Mouse (Mus musculus): ENCODE measurements around the gene Vps53. TPM values are rescaled to one million over a fixed set of nuclear protein-coding genes. Genes with fewer than 3 reads are reported as not detected.
A peak's percentile ranks its signal among the peaks of the same experiment; 100 is the strongest.

Vps53 gene
- polyA plus RNA-seq, 1 experiment from 2014 or later: 36.9 TPM

DNA sequence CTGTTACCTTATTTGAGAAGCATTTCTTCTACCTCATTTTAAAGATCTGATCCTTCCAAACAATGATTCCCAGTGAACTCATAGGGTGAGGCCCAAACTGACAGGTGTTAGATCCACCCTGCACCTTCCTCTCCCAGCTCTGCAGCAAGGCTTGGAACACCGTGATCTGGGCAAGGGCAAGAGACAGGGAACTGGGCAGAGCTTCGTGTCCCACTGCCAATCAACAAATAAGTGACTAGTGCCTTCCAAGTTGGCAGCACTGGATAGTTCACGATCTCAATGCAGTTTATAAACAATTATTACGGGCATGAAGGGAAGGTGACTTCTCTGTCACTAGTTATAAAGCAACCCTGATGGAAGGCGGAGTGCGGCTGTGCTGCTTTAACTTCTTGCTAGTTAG lies 109.6 kb downstream of the Vps53 start:
- Histone ChIP-seq H3K9me3 (no peaks in the 10 kb centered on the region), H3K27me3 (no peaks in the 10 kb centered on the region), H3K4me1 (peaks cover 17% of the 10 kb centered on the region), H3K4me3 (no peak overlapping the region), H3K36me3 (no peaks in the 10 kb centered on the region), H3K4me2 (no peak overlapping the region), H3K27ac (no peak overlapping the region), H3K9ac (no peak overlapping the region)
- 64% methylated on average over 6 of the region's 6 CpGs for WGBS
- ATAC-seq (ENCODE audit: borderline replicate concordance, extremely low read depth, low FRiP score, low TSS enrichment): no peak

- WGBS: 80% methylated on average over 15 of the region's 15 CpGs
- no peaks in the 10 kb centered on the region for H3K9me3 ChIP-seq
- no peak overlapping the region for H3K4me3 ChIP-seq
- no peak for ATAC-seq (ENCODE audit: borderline replicate concordance, extremely low read depth, low FRiP score, low TSS enrichment)
- H3K9ac ChIP-seq: no peak overlapping the region
- H3K27ac ChIP-seq: no peak overlapping the region
- H3K36me3 ChIP-seq: no peaks in the 10 kb centered on the region
- H3K4me1 ChIP-seq: no peaks in the 10 kb centered on the region
- no peak overlapping the region for H3K4me2 ChIP-seq
- no peaks in the 10 kb centered on the region for H3K27me3 ChIP-seq
Observed at GRCm38 (mm10) chr11:76066563-76067156, 112.8 kb downstream of the Vps53 start.

DNA sequence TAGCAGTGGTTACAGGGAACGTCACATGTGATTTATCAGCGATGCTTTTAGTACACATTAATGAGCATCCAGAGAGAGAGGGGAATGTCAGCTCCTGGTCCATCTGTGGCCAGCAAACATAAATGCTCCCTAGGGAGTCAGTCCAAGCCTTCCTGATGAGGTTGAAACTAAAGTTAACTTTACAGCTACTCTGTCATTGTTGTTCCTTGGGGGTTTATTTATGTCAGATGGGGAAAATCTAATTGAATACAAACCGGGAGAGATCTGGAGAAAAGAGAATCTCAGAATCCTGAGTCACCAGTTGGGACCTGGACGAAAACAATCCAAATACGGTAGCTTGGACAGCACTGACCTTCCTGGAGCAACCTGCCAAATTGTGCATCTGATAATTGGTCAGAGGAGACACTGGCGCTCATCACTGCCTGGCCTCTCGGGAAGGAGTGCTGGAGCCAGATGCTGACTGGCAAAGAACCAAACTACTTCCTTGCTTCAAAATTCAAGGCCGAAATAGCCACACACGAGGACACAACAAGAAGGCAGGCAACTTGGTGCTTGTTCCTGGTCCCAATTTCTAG lies 113.8 kb downstream of the Vps53 start:
- H3K36me3 ChIP-seq: 0 out of 2 replicates have a peak, but pooled peaks cover 5% of the 10 kb centered on the region
- H3K27ac ChIP-seq: no peak overlapping the region
- 60% methylated on average over 9 of the region's 9 CpGs for WGBS
- H3K9ac ChIP-seq: no peak overlapping the region
- no peak overlapping the region for H3K4me2 ChIP-seq
- no peak overlapping the region for H3K4me3 ChIP-seq
- H3K27me3 ChIP-seq: no peaks in the 10 kb centered on the region
- H3K4me1 ChIP-seq: peaks cover 3% of the 10 kb centered on the region; the same call in 1 of the 2 replicates
- no peaks in the 10 kb centered on the region for H3K9me3 ChIP-seq
- ATAC-seq (ENCODE audit: borderline replicate concordance, extremely low read depth, low FRiP score, low TSS enrichment): no peak

DNA sequence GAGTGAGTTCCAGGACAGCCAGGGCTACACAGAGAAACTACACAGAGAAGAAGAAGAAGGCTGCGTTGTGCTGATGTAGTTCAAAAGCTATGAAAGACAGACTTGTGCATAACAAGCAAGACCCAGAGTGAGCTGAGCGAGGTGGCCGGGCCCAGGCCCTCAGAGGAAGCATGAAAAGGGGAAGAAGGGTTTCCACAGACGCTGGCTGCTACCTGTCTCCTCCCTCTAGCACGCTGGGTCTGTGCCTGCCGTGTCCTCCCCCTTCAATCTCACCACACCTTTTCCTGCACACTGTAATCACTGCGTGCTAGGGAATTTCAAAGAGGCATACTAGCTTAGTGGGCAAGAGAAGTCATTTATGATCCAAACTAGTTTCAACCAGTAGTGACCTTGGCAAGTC lies 115.0 kb downstream of the Vps53 start:
- H3K9me3 ChIP-seq: no peaks in the 10 kb centered on the region
- ATAC-seq (ENCODE audit: borderline replicate concordance, extremely low read depth, low FRiP score, low TSS enrichment): no peak
- peaks cover 15% of the 10 kb centered on the region for H3K4me1 ChIP-seq
- no peak overlapping the region for H3K27ac ChIP-seq
- H3K9ac ChIP-seq: no peak overlapping the region
- WGBS: 79% methylated on average over 7 of the region's 7 CpGs
- H3K27me3 ChIP-seq: no peaks in the 10 kb centered on the region
- no peak overlapping the region for H3K4me2 ChIP-seq
- H3K4me3 ChIP-seq: no peak overlapping the region
- H3K36me3 ChIP-seq: 0 out of 2 replicates have a peak, but pooled peaks cover 5% of the 10 kb centered on the region

GRCm38 (mm10) chr11:76060906-76061305 lies 118.5 kb downstream of the Vps53 start:
- Histone ChIP-seq H3K4me1 (peaks cover 17% of the 10 kb centered on the region), H3K4me3 (no peak overlapping the region), H3K9me3 (no peaks in the 10 kb centered on the region), H3K9ac (no peak overlapping the region), H3K36me3 (0 out of 2 replicates have a peak, but pooled peaks cover 5% of the 10 kb centered on the region), H3K4me2 (no peak overlapping the region), H3K27me3 (no peaks in the 10 kb centered on the region), H3K27ac (peak overlapping the region; percentile 65; the same call in 1 of the 2 replicates)
- ATAC-seq (ENCODE audit: borderline replicate concordance, extremely low read depth, low FRiP score, low TSS enrichment): no peak
- WGBS: 85% methylated on average over 2 of the region's 2 CpGs

GRCm38 (mm10) chr11:76059971-76060370 lies 119.5 kb downstream of the Vps53 start:
- 0 out of 2 replicates have a peak, but pooled peaks cover 5% of the 10 kb centered on the region for H3K36me3 ChIP-seq
- peaks cover 17% of the 10 kb centered on the region for H3K4me1 ChIP-seq
- no peak overlapping the region for H3K4me2 ChIP-seq
- peak overlapping the region; percentile 65 for H3K27ac ChIP-seq
- no peaks in the 10 kb centered on the region for H3K9me3 ChIP-seq
- WGBS: 18% methylated on average over 7 of the region's 7 CpGs
- no peak overlapping the region for H3K4me3 ChIP-seq
- H3K9ac ChIP-seq: no peak overlapping the region
- H3K27me3 ChIP-seq: no peaks in the 10 kb centered on the region
- no peak for ATAC-seq (ENCODE audit: borderline replicate concordance, extremely low read depth, low FRiP score, low TSS enrichment)

DNA sequence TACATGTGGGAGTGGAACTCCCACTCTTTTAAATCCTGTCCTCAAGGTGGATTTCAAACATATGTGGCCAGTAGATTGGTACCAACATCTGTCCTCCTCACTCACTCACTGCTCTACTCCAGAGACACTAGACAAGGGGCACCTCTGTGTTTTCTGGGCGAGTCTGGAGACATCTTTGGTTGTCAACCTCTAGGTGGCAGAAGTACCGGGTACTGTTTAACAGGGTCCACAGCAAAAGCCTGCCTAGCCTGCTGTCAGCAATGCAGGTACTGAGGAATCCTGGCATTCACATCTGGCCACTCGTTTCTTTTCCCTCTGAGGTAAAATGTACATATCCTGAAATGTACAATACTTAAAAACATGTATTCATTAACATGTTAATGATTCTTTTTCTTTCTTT lies 123.0 kb downstream of the Vps53 start:
- 18% methylated on average over 3 of the region's 3 CpGs for WGBS
- 0 out of 2 replicates have a peak, but pooled peaks cover 3% of the 10 kb centered on the region for H3K36me3 ChIP-seq

GRCm38 (mm10) chr11:76052496-76052895 lies 127.0 kb downstream of the Vps53 start:
- no peak overlapping the region for H3K9ac ChIP-seq
- no peak overlapping the region for H3K4me2 ChIP-seq
- H3K27me3 ChIP-seq: no peaks in the 10 kb centered on the region
- no peak overlapping the region for H3K4me3 ChIP-seq
- no peaks in the 10 kb centered on the region for H3K9me3 ChIP-seq
- no peaks in the 10 kb centered on the region for H3K36me3 ChIP-seq
- no peak for ATAC-seq (ENCODE audit: borderline replicate concordance, extremely low read depth, low FRiP score, low TSS enrichment)
- 77% methylated on average over 5 of the region's 5 CpGs for WGBS
- H3K27ac ChIP-seq: no peak overlapping the region
- H3K4me1 ChIP-seq: peaks cover 9% of the 10 kb centered on the region

More for the DNA sequence above, 123.0 kb downstream of the Vps53 start:
- ATAC-seq (ENCODE audit: borderline replicate concordance, extremely low read depth, low FRiP score, low TSS enrichment): no peak
- no peaks in the 10 kb centered on the region for H3K27me3 ChIP-seq
- H3K4me3 ChIP-seq: no peak overlapping the region
- H3K4me1 ChIP-seq: peaks cover 22% of the 10 kb centered on the region
- H3K27ac ChIP-seq: no peak overlapping the region
- H3K9ac ChIP-seq: no peak overlapping the region
- no peak overlapping the region for H3K4me2 ChIP-seq
- H3K9me3 ChIP-seq: no peaks in the 10 kb centered on the region

DNA sequence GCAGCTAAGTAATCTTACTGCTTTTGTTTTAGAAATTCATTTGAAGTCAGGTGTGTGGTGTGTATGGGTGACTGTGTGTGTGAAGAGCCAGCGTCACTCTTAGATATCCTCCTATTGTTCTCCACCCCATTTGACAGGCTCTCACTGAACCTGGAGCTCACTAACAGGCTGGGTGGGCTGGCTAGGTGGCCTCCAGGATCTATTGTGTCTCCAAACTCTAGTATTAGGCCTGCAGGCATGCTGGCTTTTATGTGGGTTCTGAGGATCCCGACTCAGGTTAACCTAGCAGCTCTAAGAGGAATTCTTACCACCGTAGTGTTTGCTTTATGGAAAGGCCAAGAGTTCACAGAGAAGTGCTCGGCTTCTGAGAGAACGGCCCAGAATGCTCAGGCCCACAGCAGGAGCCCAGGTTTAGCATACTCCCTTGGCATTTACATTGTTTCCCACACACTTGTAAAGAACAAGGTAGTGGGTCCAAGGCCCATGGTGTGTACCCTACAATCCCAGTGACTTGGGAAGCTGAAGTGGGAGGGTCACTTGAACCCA lies 128.4 kb downstream of the Vps53 start:
- Histone ChIP-seq H3K4me1 (peaks cover 9% of the 10 kb centered on the region), H3K27me3 (no peaks in the 10 kb centered on the region), H3K4me2 (no peak overlapping the region), H3K27ac (peak overlapping the region; percentile 76), H3K9ac (no peak overlapping the region), H3K4me3 (no peak overlapping the region), H3K36me3 (no peaks in the 10 kb centered on the region), H3K9me3 (no peaks in the 10 kb centered on the region)
- peak; percentile 67; the same call in 1 of the 2 replicates for ATAC-seq (ENCODE audit: borderline replicate concordance, extremely low read depth, low FRiP score, low TSS enrichment)
- 53% methylated on average over 5 of the region's 5 CpGs for WGBS

DNA sequence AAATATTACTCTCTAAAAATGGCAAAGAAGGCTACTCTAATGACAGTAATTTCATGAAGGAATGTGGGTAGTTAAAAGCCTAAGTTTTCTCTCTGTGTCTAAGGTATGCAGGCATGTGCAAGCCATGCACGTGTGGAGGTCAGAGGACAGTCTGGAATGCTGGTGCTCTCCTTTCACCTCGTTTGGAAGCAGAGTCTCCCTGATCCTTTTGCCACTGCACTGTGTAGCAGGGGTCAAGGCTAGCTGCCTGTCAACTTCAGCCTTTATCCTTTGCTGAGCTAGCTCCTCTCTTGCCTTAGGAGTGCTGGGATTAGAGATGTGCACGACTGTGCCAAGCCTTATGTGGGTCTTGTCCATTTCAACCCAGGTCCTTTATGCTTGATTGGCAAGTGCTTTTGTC lies 128.9 kb downstream of the Vps53 start:
- H3K4me1 ChIP-seq: peaks cover 9% of the 10 kb centered on the region
- ATAC-seq (ENCODE audit: borderline replicate concordance, extremely low read depth, low FRiP score, low TSS enrichment): no peak
- H3K9me3 ChIP-seq: no peaks in the 10 kb centered on the region
- H3K9ac ChIP-seq: no peak overlapping the region
- no peaks in the 10 kb centered on the region for H3K27me3 ChIP-seq
- no peak overlapping the region for H3K4me2 ChIP-seq
- peak overlapping the region; percentile 76 for H3K27ac ChIP-seq
- H3K4me3 ChIP-seq: no peak overlapping the region
- 26% methylated on average over 3 of the region's 3 CpGs for WGBS
- H3K36me3 ChIP-seq: no peaks in the 10 kb centered on the region

- ATAC-seq (ENCODE audit: borderline replicate concordance, extremely low read depth, low FRiP score, low TSS enrichment): no peak
- no peak overlapping the region for H3K4me2 ChIP-seq
- no peak overlapping the region for H3K9ac ChIP-seq
- no peak overlapping the region for H3K27ac ChIP-seq
- peaks cover 24% of the 10 kb centered on the region for H3K4me1 ChIP-seq
- 68% methylated on average over 6 of the region's 6 CpGs for WGBS
- H3K27me3 ChIP-seq: no peaks in the 10 kb centered on the region
- no peak overlapping the region for H3K4me3 ChIP-seq
- H3K36me3 ChIP-seq: no peaks in the 10 kb centered on the region
- H3K9me3 ChIP-seq: no peaks in the 10 kb centered on the region
Observed at GRCm38 (mm10) chr11:76045367-76045766, 134.1 kb downstream of the Vps53 start.

GRCm38 (mm10) chr11:76044468-76044867 lies 135.0 kb downstream of the Vps53 start:
- ATAC-seq (ENCODE audit: borderline replicate concordance, extremely low read depth, low FRiP score, low TSS enrichment): no peak
- 67% methylated on average over 6 of the region's 6 CpGs for WGBS

More at GRCm38 (mm10) chr11:76044468-76044867, 135.0 kb downstream of the Vps53 start:
- Histone ChIP-seq H3K4me1 (peaks cover 24% of the 10 kb centered on the region), H3K9me3 (no peaks in the 10 kb centered on the region), H3K4me2 (no peak overlapping the region), H3K27me3 (no peaks in the 10 kb centered on the region), H3K27ac (no peak overlapping the region; the same call in 1 of the 2 replicates), H3K9ac (no peak overlapping the region), H3K36me3 (no peaks in the 10 kb centered on the region), H3K4me3 (no peak overlapping the region)

All from lung, embryonic 15.5 days (tissue).